In the genomic region with DNA sequence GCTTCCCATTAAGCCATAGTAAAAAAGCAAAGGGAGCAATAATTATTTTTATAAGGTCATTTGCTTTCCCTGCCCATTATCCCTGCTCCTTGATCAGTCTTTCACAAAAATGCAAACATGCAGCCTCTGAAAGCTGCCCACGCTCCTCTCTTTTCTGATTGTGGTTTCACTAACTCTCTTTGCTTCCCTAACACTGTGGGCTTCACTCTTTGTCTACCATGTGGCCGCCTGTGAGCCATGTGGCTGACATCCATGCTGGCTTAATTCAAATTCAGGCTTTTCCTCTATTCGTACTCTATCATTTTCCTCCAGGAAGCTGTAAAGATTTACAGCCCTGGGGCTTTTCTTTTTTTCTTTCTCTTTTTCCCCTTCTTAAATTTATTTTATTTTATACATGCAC, we compare ENCODE assay signal across 26 mouse cellular contexts. TPM values are rescaled to one million over a fixed set of nuclear protein-coding genes. Genes with fewer than 3 reads are reported as not detected.
"Had no signal": no experiment of that assay in that cellular context is flagged by ENCODE, and none has a peak within 500 bp of the region (broad histone marks: within the 10 kb centered on the region; RNA-seq: fewer than 3 reads in every experiment).

No protein-coding gene starts in this region.

- H3K4me3 ChIP-seq: heart, adult 2 months; heart, embryonic 13.5 days; heart, embryonic 15.5 days; hindbrain, embryonic 13.5 days; hindbrain, embryonic 15.5 days; limb, embryonic 10.5 days; limb, embryonic 12.5 days; liver, embryonic 13.5 days; liver, embryonic 15.5 days had no signal

- DNase-seq: gastrocnemius, postnatal 14 days; gastrocnemius, postnatal 36 days; heart, adult 11 months; heart, adult 2 months; heart, postnatal 14 days; heart, postnatal 36 days; kidney, adult 11 months; kidney, adult 2 months; kidney, postnatal 14 days; kidney, postnatal 36 days; layer of hippocampus, adult 9-11 months; layer of hippocampus, postnatal 36 days; liver; liver, embryonic 13.5 days; liver, postnatal 0 days had no signal

- H3K27me3 ChIP-seq: heart, embryonic 13.5 days; hindbrain, embryonic 13.5 days; hindbrain, embryonic 15.5 days; limb, embryonic 12.5 days; liver, embryonic 13.5 days; liver, embryonic 15.5 days had no signal

- H3K4me2 ChIP-seq: heart, embryonic 11.5 days; heart, embryonic 13.5 days; heart, embryonic 15.5 days; hindbrain, embryonic 13.5 days; hindbrain, embryonic 15.5 days; limb, embryonic 12.5 days; liver, embryonic 11.5 days; liver, embryonic 13.5 days; liver, embryonic 15.5 days had no signal

- H3K27ac ChIP-seq: heart, adult 2 months; heart, embryonic 13.5 days; heart, embryonic 15.5 days; hindbrain, embryonic 13.5 days; hindbrain, embryonic 15.5 days; hindbrain, postnatal 0 days; limb, embryonic 10.5 days; limb, embryonic 12.5 days; liver, embryonic 13.5 days; liver, embryonic 15.5 days had no signal

- H3K9ac ChIP-seq: heart, embryonic 13.5 days; heart, embryonic 15.5 days; hindbrain, embryonic 13.5 days; hindbrain, embryonic 15.5 days; limb, embryonic 12.5 days; liver, embryonic 13.5 days; liver, embryonic 15.5 days; liver, postnatal 0 days had no signal

- ATAC-seq: hindbrain, postnatal 0 days; intestine, embryonic 16.5 days; liver, postnatal 0 days had no signal

- H3K4me1 ChIP-seq: heart, embryonic 13.5 days; heart, embryonic 15.5 days; hindbrain, embryonic 13.5 days; hindbrain, embryonic 15.5 days; limb, embryonic 10.5 days; limb, embryonic 12.5 days; liver, embryonic 13.5 days; liver, embryonic 15.5 days had no signal

- H3K36me3 ChIP-seq: heart, embryonic 13.5 days; heart, embryonic 15.5 days; hindbrain, embryonic 13.5 days; hindbrain, embryonic 15.5 days; limb, embryonic 10.5 days; limb, embryonic 12.5 days; liver, embryonic 13.5 days; liver, embryonic 15.5 days had no signal

- H3K9me3 ChIP-seq: heart, embryonic 13.5 days; heart, embryonic 15.5 days; hindbrain, embryonic 13.5 days; hindbrain, embryonic 15.5 days; limb, embryonic 10.5 days; limb, embryonic 12.5 days; liver, embryonic 13.5 days; liver, embryonic 15.5 days had no signal

RNA-seq across cellular contexts. Expression of gene Tceal3, which starts 20.7 kb away (rescaled TPM):
- polyA plus RNA-seq: liver, postnatal 0 days had no signal
